Mouse (Mus musculus) forebrain, embryonic 15.5 days (tissue): ENCODE results near the gene Metap1d. TPM values are rescaled to one million over a fixed set of nuclear protein-coding genes. Genes with fewer than 3 reads are reported as not detected.

Experiments used
- ATAC-seq: fragments of 200-750 bp; cut with Nextera tagmentation; replicated peaks from 2 replicates; pipeline ENCODE4 v1.8.0; 2017; ENCODE audit warnings: mild to moderate bottlenecking, moderate TSS enrichment, moderate library complexity
- H3K27ac ChIP-seq: fragments of 300-500 bp; sonication (generic); replicated peaks from 2 replicates; pipeline ENCODE4 v1.5.1; 2015; ENCODE audit warnings: mild to moderate bottlenecking, inconsistent platforms
- H3K27me3 ChIP-seq: fragments of 300-500 bp; sonication (generic); 2 replicates; pipeline ENCODE4 v1.6.1; 2015; ENCODE audit warnings: inconsistent platforms
- H3K36me3 ChIP-seq: fragments of 300-500 bp; sonication (generic); 2 replicates; pipeline ENCODE4 v1.6.1; 2015; ENCODE audit warnings: mild to moderate bottlenecking, inconsistent platforms
- H3K4me1 ChIP-seq: fragments of 300-500 bp; sonication (generic); 2 replicates; pipeline ENCODE4 v1.6.1; 2015; ENCODE audit warnings: inconsistent platforms
- H3K4me2 ChIP-seq: fragments of 300-500 bp; sonication (generic); replicated peaks from 2 replicates; pipeline ENCODE4 v1.6.1; 2015; ENCODE audit warnings: mild to moderate bottlenecking, inconsistent platforms
- H3K4me3 ChIP-seq: fragments of 300-500 bp; sonication (generic); 2 replicates; pipeline ENCODE4 v1.5.1; 2015; ENCODE audit warnings: mild to moderate bottlenecking, inconsistent platforms
- H3K9ac ChIP-seq: fragments of 300-500 bp; sonication (generic); replicated peaks from 2 replicates; pipeline ENCODE4 v1.6.1; 2015; ENCODE audit warnings: mild to moderate bottlenecking, inconsistent platforms
- H3K9me3 ChIP-seq: fragments of 300-500 bp; sonication (generic); 2 replicates; pipeline ENCODE4 v1.6.1; 2016; ENCODE audit warnings: inconsistent platforms
- WGBS: fragments of 180-500 bp; shearing (Covaris S2); methylation state at CpG from one replicate; pipeline ENCODE4 v1.1.7; 2015; ENCODE audit warnings: mixed read lengths; 5-methylcytosine and 5-hydroxymethylcytosine counted together
- polyA plus RNA-seq: library from polyadenylated mRNA; unstranded; fragments of >200 nt; fragmentation: Nextera tagmentation; extraction: Ambion mirVana; gene quantifications from 2 replicates; pipeline ENCODE4 v1.2.1, GENCODE M21; 2015

The Metap1d gene
- polyA plus RNA-seq, 1 experiment from 2014 or later = 40.6 TPM

DNA sequence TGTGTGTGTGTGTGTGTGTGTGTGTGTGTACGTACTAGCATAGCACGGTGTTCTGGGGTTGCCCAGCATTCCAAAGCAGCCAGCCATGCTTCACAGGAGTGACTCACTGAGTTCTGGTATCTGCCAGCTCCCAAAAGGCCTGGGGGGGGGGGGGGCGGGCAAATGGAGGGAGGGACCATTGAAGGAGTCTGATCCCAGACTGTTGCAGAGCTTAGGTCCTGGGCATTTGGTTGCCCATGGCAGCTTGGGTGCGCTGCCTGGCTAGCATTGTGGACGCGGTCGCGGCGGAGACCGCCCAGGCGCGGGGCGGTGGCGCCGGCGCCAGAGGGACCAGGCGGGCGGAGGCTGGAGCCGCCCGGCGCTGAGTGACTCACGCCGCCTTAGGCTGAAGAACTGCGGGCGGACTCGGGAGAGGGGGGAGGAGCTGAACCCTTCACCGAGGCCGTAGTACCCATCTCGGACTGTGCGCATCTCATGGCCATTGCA lies 89.8 kb downstream of the Metap1d start:
- Histone ChIP-seq H3K4me3 (peak overlapping the region; percentile 57), H3K9me3 (no peaks in the 10 kb centered on the region), H3K27me3 (peaks cover 19% of the 10 kb centered on the region; the same call in 1 of the 2 replicates), H3K36me3 (no peaks in the 10 kb centered on the region), H3K9ac (peak overlapping the region; percentile 62), H3K4me1 (peaks cover 46% of the 10 kb centered on the region), H3K27ac (peak overlapping the region; percentile 93), H3K4me2 (peak overlapping the region; percentile 92)
- WGBS = under 1% methylated on average over 28 of the region's 30 CpGs
- ATAC-seq = no peak

DNA sequence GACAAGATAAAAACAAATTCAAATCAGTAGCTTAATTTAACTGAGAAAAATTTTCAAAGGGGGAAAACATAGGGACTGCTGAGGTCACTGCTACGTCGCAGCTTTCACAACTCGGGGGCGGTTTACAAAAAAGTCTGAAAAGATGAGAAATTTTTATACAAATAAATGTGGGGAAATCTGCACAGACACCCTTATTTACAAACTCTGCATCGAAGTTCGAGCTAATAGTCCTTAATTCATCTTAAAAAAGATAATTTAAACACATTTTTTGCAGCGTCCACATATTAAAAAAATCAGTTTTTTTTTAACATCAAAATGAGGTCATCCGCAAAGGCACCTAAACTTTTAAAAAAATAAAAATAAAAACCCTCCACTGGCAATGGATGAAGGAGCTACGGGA lies 90.5 kb downstream of the Metap1d start:
- WGBS = 7% methylated on average over 9 of the region's 9 CpGs
- H3K4me1 ChIP-seq = peaks cover 51% of the 10 kb centered on the region
- H3K4me3 ChIP-seq = peak overlapping the region; percentile 57
- peak overlapping the region; percentile 93 for H3K27ac ChIP-seq
- peaks cover 22% of the 10 kb centered on the region; the same call in 1 of the 2 replicates for H3K27me3 ChIP-seq
- no peaks in the 10 kb centered on the region for H3K9me3 ChIP-seq
- no peak for ATAC-seq
- H3K4me2 ChIP-seq = peak overlapping the region; percentile 92
- H3K9ac ChIP-seq = peak overlapping the region; percentile 62
- H3K36me3 ChIP-seq = no peaks in the 10 kb centered on the region

DNA sequence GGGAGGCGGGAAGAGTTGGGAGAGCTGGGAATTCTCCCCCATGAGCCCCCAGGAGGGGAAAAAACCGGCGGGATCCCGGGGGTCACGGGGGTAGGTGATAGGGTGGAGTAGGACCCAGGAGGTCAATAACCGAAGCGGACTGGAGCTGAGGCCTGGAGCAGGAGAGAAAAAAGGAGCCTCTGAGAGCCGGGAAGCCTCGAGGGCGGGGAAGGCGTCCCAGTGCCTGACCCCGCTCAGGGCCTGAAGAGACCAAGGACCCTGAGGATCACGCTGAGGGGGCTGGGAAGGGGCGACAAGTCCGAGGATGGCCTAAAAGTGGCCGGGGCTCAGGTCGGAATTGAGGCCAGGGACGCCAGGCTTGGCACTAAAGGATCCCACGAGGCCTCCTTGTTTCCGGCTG lies 90.9 kb downstream of the Metap1d start:
- no peaks in the 10 kb centered on the region for H3K36me3 ChIP-seq
- H3K4me3 ChIP-seq = peak overlapping the region; percentile 57
- ATAC-seq = no peak
- H3K27me3 ChIP-seq = peaks cover 22% of the 10 kb centered on the region; the same call in 1 of the 2 replicates
- H3K27ac ChIP-seq = peak overlapping the region; percentile 93
- H3K9me3 ChIP-seq = no peaks in the 10 kb centered on the region
- H3K9ac ChIP-seq = peak overlapping the region; percentile 62
- 3% methylated on average over 20 of the region's 20 CpGs for WGBS
- H3K4me2 ChIP-seq = peak overlapping the region; percentile 92
- H3K4me1 ChIP-seq = peaks cover 51% of the 10 kb centered on the region

GRCm38 (mm10) chr2:71544391-71545285 lies 91.6 kb downstream of the Metap1d start:
- Histone ChIP-seq H3K27ac (peak overlapping the region; percentile 93), H3K4me2 (peak overlapping the region; percentile 92), H3K4me1 (peaks cover 51% of the 10 kb centered on the region), H3K4me3 (peak overlapping the region; percentile 57), H3K9me3 (no peaks in the 10 kb centered on the region), H3K9ac (peak overlapping the region; percentile 62), H3K27me3 (peaks cover 22% of the 10 kb centered on the region), H3K36me3 (no peaks in the 10 kb centered on the region)
- WGBS = 3% methylated on average over 61 of the region's 61 CpGs
- ATAC-seq = no peak

DNA sequence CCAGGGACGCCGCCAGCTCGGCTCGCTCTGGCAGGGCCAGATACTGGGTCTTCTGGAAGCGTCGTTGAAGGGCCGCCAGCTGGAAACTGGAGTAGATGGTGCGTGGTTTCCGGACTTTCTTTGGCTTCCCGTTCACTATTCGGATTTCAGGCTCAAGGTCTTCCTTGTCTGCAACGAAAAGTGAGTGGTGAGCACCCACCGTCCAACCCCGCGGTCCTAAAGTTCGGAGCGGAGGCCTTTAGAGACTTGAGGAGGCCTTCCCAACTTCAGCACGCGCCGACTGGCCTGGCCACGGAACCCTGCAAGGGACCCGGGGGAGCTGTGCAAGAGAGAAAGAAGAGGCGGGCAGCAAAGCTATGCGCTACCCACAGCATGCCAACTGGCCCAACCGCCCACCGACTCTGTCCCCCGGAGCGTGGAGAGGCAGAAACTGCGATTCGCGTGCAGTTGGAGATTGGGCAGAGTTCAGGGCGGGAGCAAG lies 92.4 kb downstream of the Metap1d start:
- peak overlapping the region; percentile 62 for H3K9ac ChIP-seq
- H3K9me3 ChIP-seq = no peaks in the 10 kb centered on the region
- H3K27ac ChIP-seq = peak overlapping the region; percentile 93
- 0 out of 2 replicates have a peak, but pooled peaks have one; percentile 0 for ATAC-seq
- H3K27me3 ChIP-seq = peaks cover 29% of the 10 kb centered on the region
- H3K4me2 ChIP-seq = peak overlapping the region; percentile 92
- H3K4me1 ChIP-seq = peaks cover 49% of the 10 kb centered on the region
- H3K4me3 ChIP-seq = peak overlapping the region; percentile 57
- WGBS = 4% methylated on average over 32 of the region's 32 CpGs
- H3K36me3 ChIP-seq = no peaks in the 10 kb centered on the region

DNA sequence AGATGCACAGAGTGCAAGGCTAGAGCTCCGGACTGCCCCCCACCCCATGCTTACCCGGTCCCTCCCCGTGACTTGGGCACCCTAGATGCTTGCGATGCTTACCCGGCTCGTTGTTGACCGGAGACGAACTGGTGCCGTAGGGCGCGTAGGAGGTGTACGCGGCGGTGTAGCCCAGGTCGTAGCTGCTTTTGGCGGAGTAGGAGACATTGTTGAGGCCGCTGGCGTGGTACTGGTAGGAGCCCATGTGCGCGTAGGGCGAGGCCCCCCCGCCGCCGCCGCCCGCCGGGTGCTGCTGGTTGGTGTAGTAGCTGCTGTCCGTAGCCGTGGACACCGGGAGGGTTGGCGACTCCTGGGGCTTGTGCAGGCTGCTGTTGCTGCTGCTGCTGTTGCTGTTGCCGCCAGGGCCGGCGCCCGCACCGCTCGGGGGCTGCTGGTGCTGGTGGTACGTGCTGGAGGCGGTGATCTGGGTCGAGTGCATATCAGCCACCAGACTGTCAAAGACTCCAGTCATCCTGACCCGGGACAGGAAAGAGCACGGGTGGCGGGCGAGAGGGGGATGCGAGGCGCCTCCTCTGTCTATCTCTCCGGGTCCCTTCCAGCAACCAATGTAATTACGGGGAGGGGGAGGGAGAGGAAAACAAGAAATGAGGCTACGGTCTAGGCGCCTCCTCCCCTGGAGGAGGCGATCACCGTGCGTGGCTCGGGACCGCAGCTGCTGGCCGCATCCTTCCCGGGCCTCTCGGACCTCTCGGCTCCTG lies 93.0 kb downstream of the Metap1d start:
- ATAC-seq = peak; percentile 68
- no peaks in the 10 kb centered on the region for H3K36me3 ChIP-seq
- under 1% methylated on average over 58 of the region's 59 CpGs for WGBS
- no peaks in the 10 kb centered on the region for H3K9me3 ChIP-seq
- peak overlapping the region; percentile 62 for H3K9ac ChIP-seq
- peak overlapping the region; percentile 57 for H3K4me3 ChIP-seq
- H3K27me3 ChIP-seq = peaks cover 32% of the 10 kb centered on the region
- H3K4me2 ChIP-seq = peak overlapping the region; percentile 92
- H3K27ac ChIP-seq = peak overlapping the region; percentile 93
- peaks cover 42% of the 10 kb centered on the region for H3K4me1 ChIP-seq

GRCm38 (mm10) chr2:71546640-71547071 lies 93.6 kb downstream of the Metap1d start, which contains the start of gene Dlx2:
TSS of gene Dlx2 (minus strand) at chr2:71546754.
- no peaks in the 10 kb centered on the region for H3K36me3 ChIP-seq
- peak within 1 kb of the TSS; percentile 93 for H3K27ac ChIP-seq
- peaks cover 38% of the 10 kb centered on the region for H3K4me1 ChIP-seq
- ATAC-seq = peak; percentile 76
- WGBS = under 1% methylated on average over 37 of the region's 37 CpGs
- no peaks in the 10 kb centered on the region for H3K9me3 ChIP-seq
- peak within 1 kb of the TSS; percentile 62 for H3K9ac ChIP-seq
- H3K4me2 ChIP-seq = peak within 1 kb of the TSS; percentile 92
- peaks cover 31% of the 10 kb centered on the region for H3K27me3 ChIP-seq
- H3K4me3 ChIP-seq = peak within 1 kb of the TSS; percentile 57

GRCm38 (mm10) chr2:71547829-71548228 lies 94.8 kb downstream of the Metap1d start:
- H3K27me3 ChIP-seq = peaks cover 32% of the 10 kb centered on the region
- no peak overlapping the region for H3K9ac ChIP-seq
- H3K4me2 ChIP-seq = no peak overlapping the region
- no peak overlapping the region for H3K27ac ChIP-seq
- WGBS = under 1% methylated on average over 8 of the region's 8 CpGs
- no peak overlapping the region for H3K4me3 ChIP-seq
- H3K36me3 ChIP-seq = no peaks in the 10 kb centered on the region
- H3K4me1 ChIP-seq = peaks cover 40% of the 10 kb centered on the region
- no peak for ATAC-seq
- H3K9me3 ChIP-seq = no peaks in the 10 kb centered on the region

- WGBS = 38% methylated on average over 3 of the region's 3 CpGs
- H3K9ac ChIP-seq = no peak overlapping the region
- peaks cover 38% of the 10 kb centered on the region for H3K27me3 ChIP-seq
These were observed 97.3 kb downstream of the Metap1d start for GRCm38 (mm10) chr2:71550330-71550729.

GRCm38 (mm10) chr2:71551704-71552103 lies 98.6 kb downstream of the Metap1d start:
- no peaks in the 10 kb centered on the region for H3K36me3 ChIP-seq
- 3% methylated on average over 18 of the region's 18 CpGs for WGBS
- H3K27me3 ChIP-seq = peaks cover 38% of the 10 kb centered on the region
- H3K9ac ChIP-seq = no peak overlapping the region
- no peak overlapping the region for H3K4me3 ChIP-seq
- no peak overlapping the region for H3K4me2 ChIP-seq
- no peak for ATAC-seq
- H3K27ac ChIP-seq = no peak overlapping the region
- peaks cover 14% of the 10 kb centered on the region for H3K4me1 ChIP-seq
- H3K9me3 ChIP-seq = no peaks in the 10 kb centered on the region

More at GRCm38 (mm10) chr2:71550330-71550729, 97.3 kb downstream of the Metap1d start:
- Histone ChIP-seq H3K9me3 (no peaks in the 10 kb centered on the region), H3K4me2 (no peak overlapping the region), H3K27ac (no peak overlapping the region), H3K4me1 (peaks cover 28% of the 10 kb centered on the region), H3K4me3 (no peak overlapping the region), H3K36me3 (no peaks in the 10 kb centered on the region)
- ATAC-seq = no peak

- Histone ChIP-seq H3K9ac (no peak overlapping the region), H3K4me3 (no peak overlapping the region), H3K4me2 (no peak overlapping the region), H3K27me3 (peaks cover 14% of the 10 kb centered on the region), H3K4me1 (peaks cover 3% of the 10 kb centered on the region; the same call in 1 of the 2 replicates), H3K9me3 (no peaks in the 10 kb centered on the region), H3K36me3 (no peaks in the 10 kb centered on the region), H3K27ac (no peak overlapping the region)
- WGBS = 75% methylated on average over 5 of the region's 5 CpGs
- no peak for ATAC-seq
These were observed 103.0 kb downstream of the Metap1d start for GRCm38 (mm10) chr2:71556071-71556470.
